Mouse (Mus musculus) ES-Bruce4 (cell line): ENCODE measurements around the gene Methig1. TPM values are rescaled to one million over a fixed set of nuclear protein-coding genes. Genes with fewer than 3 reads are reported as not detected.

Experiments used
- H3K27ac ChIP-seq: 2 replicates; pipeline ENCODE4 v1.5.1; 2012; ENCODE audit warnings: low read length, inconsistent platforms; ENCODE audit not compliant: insufficient read depth
- H3K27me3 ChIP-seq: 2 replicates; pipeline ENCODE4 v1.6.1; 2012; ENCODE audit warnings: mild to moderate bottlenecking, low read length, inconsistent platforms; ENCODE audit not compliant: control insufficient read depth, poor library complexity, insufficient read depth, severe bottlenecking
- H3K36me3 ChIP-seq: 2 replicates; pipeline ENCODE4 v1.6.1; 2012; ENCODE audit warnings: inconsistent platforms, mild to moderate bottlenecking, low read length, moderate library complexity; ENCODE audit not compliant: control insufficient read depth, poor library complexity, insufficient read depth, severe bottlenecking
- H3K4me1 ChIP-seq: one replicate; pipeline ENCODE4 v1.8.1; 2011; ENCODE audit warnings: low read length; ENCODE audit not compliant: control insufficient read depth, insufficient read depth
- H3K4me3 ChIP-seq: 2 replicates; pipeline ENCODE4 v1.5.1; 2011; ENCODE audit warnings: low read depth, mild to moderate bottlenecking, low read length
- H3K9ac ChIP-seq: 2 replicates; pipeline ENCODE4 v1.6.1; 2012; ENCODE audit warnings: low read depth, mild to moderate bottlenecking, inconsistent platforms; ENCODE audit not compliant: poor library complexity, severe bottlenecking
- H3K9me3 ChIP-seq: replicated peaks from 2 replicates; pipeline ENCODE4 v1.6.1; 2012; ENCODE audit warnings: mild to moderate bottlenecking, low read length, inconsistent platforms; ENCODE audit not compliant: control insufficient read depth, poor library complexity, insufficient read depth, severe bottlenecking
- CTCF ChIP-seq: IDR thresholded peaks from one replicate; pipeline ENCODE4 v1.8.1; 2011; ENCODE audit warnings: low read depth, low read length
- EP300 ChIP-seq: IDR thresholded peaks from 2 replicates; pipeline ENCODE4 v1.6.1; 2011; ENCODE audit warnings: low read depth, low read length; ENCODE audit not compliant: insufficient read depth
- POLR2A ChIP-seq: IDR thresholded peaks from one replicate; pipeline ENCODE4 v1.8.1; 2011; ENCODE audit warnings: low read length; ENCODE audit not compliant: insufficient read depth
- polyA plus RNA-seq: library from polyadenylated mRNA; stranded (reverse); fragments of >200 nt; gene quantifications from 2 replicates; pipeline ENCODE4 v1.2.4, GENCODE M21; 2011; ENCODE audit warnings: low read depth; ENCODE audit not compliant: missing spikeins, insufficient read depth, insufficient read length

Methig1 gene
- polyA plus RNA-seq, 1 experiment = not detected

GRCm38 (mm10) chr15:100402347-100402746, 49.4 kb downstream of the Methig1 start:
- Histone ChIP-seq H3K4me3 (no peak overlapping the region), H3K4me1 (no peaks in the 10 kb centered on the region), H3K36me3 (peaks cover 3% of the 10 kb centered on the region), H3K27me3 (no peaks in the 10 kb centered on the region), H3K9me3 (no peaks in the 10 kb centered on the region), H3K9ac (no peak overlapping the region), H3K27ac (no peak overlapping the region)
- TF ChIP-seq EP300 (no peak), POLR2A (no peak), CTCF (no peak)

- Histone ChIP-seq H3K36me3 (peaks cover 3% of the 10 kb centered on the region), H3K4me3 (no peak overlapping the region), H3K9me3 (no peaks in the 10 kb centered on the region), H3K4me1 (no peaks in the 10 kb centered on the region), H3K9ac (no peak overlapping the region), H3K27me3 (no peaks in the 10 kb centered on the region), H3K27ac (no peak overlapping the region)
- TF ChIP-seq POLR2A = no peak
- no peak for TF ChIP-seq EP300
- no peak for TF ChIP-seq CTCF
Measured at GRCm38 (mm10) chr15:100402798-100403197, 49.8 kb downstream of the Methig1 start.

GRCm38 (mm10) chr15:100403318-100404000, 50.5 kb downstream of the Methig1 start:
- peaks cover 3% of the 10 kb centered on the region for H3K36me3 ChIP-seq
- H3K4me1 ChIP-seq = no peaks in the 10 kb centered on the region
- H3K4me3 ChIP-seq = no peak overlapping the region
- H3K27me3 ChIP-seq = no peaks in the 10 kb centered on the region
- TF ChIP-seq CTCF (no peak), EP300 (no peak), POLR2A (no peak)
- H3K27ac ChIP-seq = no peak overlapping the region
- H3K9ac ChIP-seq = no peak overlapping the region
- no peaks in the 10 kb centered on the region for H3K9me3 ChIP-seq

- Histone ChIP-seq H3K9me3 (no peaks in the 10 kb centered on the region), H3K27me3 (no peaks in the 10 kb centered on the region), H3K9ac (no peak overlapping the region), H3K36me3 (no peaks in the 10 kb centered on the region; the same call in none of the 2 replicates), H3K27ac (no peak overlapping the region), H3K4me1 (no peaks in the 10 kb centered on the region), H3K4me3 (peak overlapping the region; percentile 15; the same call in 1 of the 2 replicates)
- TF ChIP-seq CTCF (no peak), POLR2A (no peak), EP300 (no peak)
Measured at GRCm38 (mm10) chr15:100406088-100406487, 53.1 kb downstream of the Methig1 start.

GRCm38 (mm10) chr15:100410918-100411672, 58.1 kb downstream of the Methig1 start:
- H3K9ac ChIP-seq = no peak overlapping the region
- H3K27me3 ChIP-seq = no peaks in the 10 kb centered on the region
- TF ChIP-seq CTCF (no peak), POLR2A (no peak), EP300 (no peak)
- H3K9me3 ChIP-seq = no peaks in the 10 kb centered on the region
- H3K36me3 ChIP-seq = no peaks in the 10 kb centered on the region
- no peak overlapping the region for H3K4me3 ChIP-seq
- no peak overlapping the region for H3K27ac ChIP-seq
- H3K4me1 ChIP-seq = peaks cover 2% of the 10 kb centered on the region

- Histone ChIP-seq H3K36me3 (no peaks in the 10 kb centered on the region), H3K9me3 (no peaks in the 10 kb centered on the region), H3K27me3 (no peaks in the 10 kb centered on the region), H3K9ac (no peak overlapping the region), H3K4me1 (peaks cover 2% of the 10 kb centered on the region), H3K4me3 (no peak overlapping the region), H3K27ac (no peak overlapping the region)
- TF ChIP-seq POLR2A (no peak), EP300 (no peak), CTCF (no peak)
Measured at GRCm38 (mm10) chr15:100411731-100412130, 58.8 kb downstream of the Methig1 start.
